Mouse (Mus musculus) midbrain, embryonic 14.5 days (tissue): ENCODE data around the gene Lamtor2. TPM values are rescaled to one million over a fixed set of nuclear protein-coding genes. Genes with fewer than 3 reads are reported as not detected.
"Not testable (repeated sequence)": the region's sequence is repeated elsewhere in the genome, so short reads cannot be mapped to it uniquely, and the experiment has no call there.

ENCODE experiments used
- ATAC-seq: fragments of 200-750 bp; cut with Nextera tagmentation; 2 replicates; pipeline ENCODE4 v1.8.0; 2017; ENCODE audit warnings: moderate number of reproducible peaks, moderate library complexity; ENCODE audit not compliant: low FRiP score, low TSS enrichment
- DNase-seq: peaks from one replicate; pipeline ENCODE4 v3.0.0-alpha.2; 2015
- H3K27ac ChIP-seq: fragments of 300-500 bp; sonication (generic); replicated peaks from 2 replicates; pipeline ENCODE4 v1.5.1; 2014; ENCODE audit warnings: mild to moderate bottlenecking, low read depth, low read length, moderate library complexity
- H3K27me3 ChIP-seq: fragments of 300-500 bp; sonication (generic); 2 replicates; pipeline ENCODE4 v1.6.1; 2014; ENCODE audit warnings: low read length, control low read depth, mixed read lengths; ENCODE audit not compliant: control insufficient read depth, insufficient read depth
- H3K36me3 ChIP-seq: fragments of 300-500 bp; sonication (generic); 2 replicates; pipeline ENCODE4 v1.6.1; 2014; ENCODE audit warnings: low read length, control low read depth; ENCODE audit not compliant: control insufficient read depth, insufficient read depth
- H3K4me1 ChIP-seq: fragments of 300-500 bp; sonication (generic); 2 replicates; pipeline ENCODE4 v1.6.1; 2014; ENCODE audit warnings: mild to moderate bottlenecking, antibody characterized with exemption, low read length, control low read depth; ENCODE audit not compliant: control insufficient read depth, insufficient read depth
- H3K4me2 ChIP-seq: fragments of 300-500 bp; sonication (generic); 2 replicates; pipeline ENCODE4 v1.6.1; 2014; ENCODE audit warnings: mild to moderate bottlenecking, low read length, moderate library complexity
- H3K4me3 ChIP-seq: fragments of 300-500 bp; sonication (generic); replicated peaks from 2 replicates; pipeline ENCODE4 v1.5.1; 2014; ENCODE audit warnings: low read depth, low read length
- H3K9ac ChIP-seq: fragments of 300-500 bp; sonication (generic); replicated peaks from 2 replicates; pipeline ENCODE4 v1.6.1; 2014; ENCODE audit warnings: mild to moderate bottlenecking, low read length, moderate library complexity
- H3K9me3 ChIP-seq: fragments of 300-500 bp; sonication (generic); 2 replicates; pipeline ENCODE4 v1.6.1; 2016; ENCODE audit warnings: low read length, control low read depth, mixed read lengths; ENCODE audit not compliant: control insufficient read depth
- WGBS: fragments of 180-500 bp; shearing (Covaris S2); extraction: QIAGEN DNeasy Blood & Tissue Kit; methylation state at CpG from one replicate; pipeline ENCODE4 v1.1.7; 2014; 5-methylcytosine and 5-hydroxymethylcytosine counted together
- polyA plus RNA-seq: library from polyadenylated mRNA; unstranded; fragments of >200 nt; fragmentation: Nextera tagmentation; extraction: Ambion mirVana; gene quantifications from 2 replicates; pipeline ENCODE4 v1.2.1, GENCODE M21; 2014

The Lamtor2 gene
- polyA plus RNA-seq, 1 experiment from 2014 or later = 93.4 TPM

DNA sequence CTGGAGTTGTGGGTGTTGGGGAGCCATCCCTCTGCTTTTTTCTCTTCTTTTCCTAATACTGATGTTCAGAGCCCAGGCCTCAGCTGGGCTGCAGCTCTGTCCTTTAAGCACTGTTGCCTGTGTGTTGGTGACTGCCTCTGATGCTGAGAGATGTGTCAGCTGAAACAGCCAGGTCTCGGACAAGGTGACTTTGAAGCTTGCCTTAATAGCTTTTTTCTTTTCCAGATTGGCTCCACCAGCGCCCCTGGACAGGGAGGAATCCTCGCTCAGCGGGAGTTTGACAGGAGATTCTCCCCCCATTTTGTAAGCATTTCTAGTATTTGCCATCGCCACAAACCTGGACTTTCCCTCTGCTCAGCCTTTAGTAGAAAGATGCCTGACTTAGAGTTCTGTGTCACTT is 33.8 kb upstream of the Lamtor2 start:
- H3K9me3 ChIP-seq = no peaks in the 10 kb centered on the region
- WGBS = 96% methylated on average over 5 of the region's 5 CpGs
- H3K4me2 ChIP-seq = no peak overlapping the region
- no peaks in the 10 kb centered on the region for H3K27me3 ChIP-seq
- H3K4me3 ChIP-seq = no peak overlapping the region
- H3K36me3 ChIP-seq = peaks cover 62% of the 10 kb centered on the region
- H3K27ac ChIP-seq = no peak overlapping the region
- ATAC-seq (no peak), DNase-seq (no peak)
- H3K4me1 ChIP-seq = no peaks in the 10 kb centered on the region
- no peak overlapping the region for H3K9ac ChIP-seq

DNA sequence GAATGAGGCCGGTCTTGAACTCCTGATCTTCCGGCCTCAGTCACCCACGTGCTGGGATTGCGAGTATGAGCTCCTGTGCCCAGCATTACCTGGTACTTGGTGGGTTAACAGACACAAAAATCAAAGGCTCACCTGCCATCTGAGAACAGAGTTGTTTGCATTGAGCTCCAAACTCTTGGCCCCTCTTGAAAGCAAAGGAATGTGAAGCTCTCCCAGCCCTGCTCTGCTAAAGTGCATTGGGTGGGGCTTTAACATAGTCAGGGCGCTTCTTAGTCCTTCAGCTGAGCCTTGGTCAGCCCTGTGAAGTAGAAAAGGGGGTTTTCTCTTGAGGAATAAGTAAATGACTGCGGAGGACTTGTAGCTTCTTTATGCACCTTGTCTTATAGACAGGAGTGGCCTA is 32.9 kb upstream of the Lamtor2 start:
- no peak overlapping the region for H3K27ac ChIP-seq
- H3K4me3 ChIP-seq = no peak overlapping the region
- DNase-seq (no peak), ATAC-seq (no peak)
- WGBS = 97% methylated on average over 6 of the region's 6 CpGs
- peaks cover 66% of the 10 kb centered on the region for H3K36me3 ChIP-seq
- no peaks in the 10 kb centered on the region for H3K9me3 ChIP-seq
- no peaks in the 10 kb centered on the region for H3K27me3 ChIP-seq
- no peak overlapping the region for H3K4me2 ChIP-seq
- H3K9ac ChIP-seq = no peak overlapping the region
- no peaks in the 10 kb centered on the region for H3K4me1 ChIP-seq

DNA sequence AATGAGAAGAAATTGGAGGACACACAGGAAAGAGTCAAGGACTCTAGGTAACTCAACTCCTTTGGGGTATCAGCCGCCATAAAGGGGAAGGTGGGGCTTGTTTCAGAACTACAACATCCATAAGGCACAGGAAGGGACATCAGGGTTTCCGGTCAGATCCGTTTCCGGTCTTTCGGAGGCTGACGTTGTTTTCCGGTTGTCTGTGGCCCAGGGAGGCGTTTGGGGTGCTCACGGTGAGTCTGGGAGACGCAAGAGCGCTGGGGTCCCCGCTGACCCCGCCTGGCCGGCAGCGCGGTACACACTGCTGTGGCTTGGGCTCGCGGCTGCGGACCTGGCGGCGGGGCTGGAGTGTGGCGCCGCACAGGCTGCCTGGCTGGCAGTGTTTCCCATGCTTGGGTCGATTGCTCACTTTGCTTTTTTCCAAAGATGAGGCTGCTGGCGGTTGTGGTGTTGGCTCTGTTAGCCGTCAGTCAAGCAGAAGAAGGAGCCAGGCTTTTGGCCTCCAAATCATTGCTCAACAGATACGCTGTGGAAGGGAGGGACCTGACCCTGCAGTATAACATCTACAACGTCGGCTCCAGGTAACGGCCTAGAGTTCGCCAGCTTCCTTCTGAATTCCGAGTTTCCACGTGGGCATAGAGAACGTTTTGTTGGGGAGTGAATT is 26.7 kb upstream of the Lamtor2 start:
- H3K27ac ChIP-seq = no peak overlapping the region; the same call in 1 of the 2 replicates

DNA sequence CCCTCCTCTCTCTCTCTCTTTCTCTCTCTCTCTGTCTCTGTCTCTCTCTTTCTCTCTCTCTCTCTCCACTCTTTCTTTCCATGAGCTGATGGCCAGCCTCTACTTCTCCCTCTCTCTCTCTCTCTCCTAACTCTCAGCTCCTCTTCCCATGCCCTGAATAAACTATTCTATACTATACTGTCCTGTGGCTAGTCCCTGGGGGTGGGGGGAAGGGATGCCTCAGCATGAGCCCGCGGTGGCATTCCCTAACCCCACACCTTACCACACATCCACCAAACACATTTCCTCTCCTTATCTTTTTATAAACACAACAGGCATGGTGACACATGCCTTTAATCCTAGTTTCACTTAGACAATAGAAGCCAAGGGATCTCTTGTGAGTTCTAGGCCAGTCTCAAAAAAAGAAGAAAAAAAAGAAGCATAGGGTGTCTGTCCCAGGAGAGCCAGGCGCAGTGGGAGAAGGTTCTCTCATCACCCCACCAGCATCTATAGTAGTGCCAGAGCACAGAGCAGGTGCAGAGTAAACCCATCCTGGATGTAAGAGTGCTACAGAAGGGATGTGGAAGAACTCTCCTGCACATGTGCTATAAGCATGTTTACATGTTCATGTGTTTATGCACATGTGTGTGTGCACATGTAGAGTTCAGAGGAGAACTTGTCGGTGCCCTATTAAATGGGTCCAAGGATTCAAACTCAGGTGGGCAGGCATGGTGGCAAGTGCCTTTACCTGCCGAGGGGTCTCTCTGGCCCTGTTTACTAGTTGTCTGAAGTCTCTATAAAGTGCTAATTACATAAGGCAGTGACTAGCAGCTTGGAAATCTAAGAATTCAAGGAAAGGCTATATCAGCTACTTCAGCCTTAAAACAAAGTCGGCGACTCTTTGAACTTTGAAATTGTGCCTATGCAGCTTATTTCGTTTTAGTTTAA is 25.9 kb upstream of the Lamtor2 start:
- Histone ChIP-seq H3K27me3 (no peaks in the 10 kb centered on the region), H3K4me3 (peak overlapping the region; percentile 83), H3K36me3 (peaks cover 25% of the 10 kb centered on the region), H3K4me1 (peaks cover 6% of the 10 kb centered on the region; the same call in 1 of the 2 replicates), H3K9ac (no peak overlapping the region), H3K27ac (no peak overlapping the region), H3K4me2 (peak overlapping the region; percentile 91), H3K9me3 (no peaks in the 10 kb centered on the region)
- ATAC-seq = no peak
- no peak for DNase-seq
- 49% methylated on average over 8 of the region's 8 CpGs for WGBS

More for the DNA sequence above, 26.7 kb upstream of the Lamtor2 start:
- WGBS = under 1% methylated on average over 34 of the region's 34 CpGs
- DNase-seq (peak; percentile 90), ATAC-seq (peak; percentile 78)
- Histone ChIP-seq H3K9me3 (no peaks in the 10 kb centered on the region), H3K4me3 (peak overlapping the region; percentile 83), H3K4me1 (peaks cover 6% of the 10 kb centered on the region; the same call in 1 of the 2 replicates), H3K36me3 (peaks cover 29% of the 10 kb centered on the region), H3K9ac (peak overlapping the region; percentile 84), H3K27me3 (no peaks in the 10 kb centered on the region), H3K4me2 (peak overlapping the region; percentile 91)

DNA sequence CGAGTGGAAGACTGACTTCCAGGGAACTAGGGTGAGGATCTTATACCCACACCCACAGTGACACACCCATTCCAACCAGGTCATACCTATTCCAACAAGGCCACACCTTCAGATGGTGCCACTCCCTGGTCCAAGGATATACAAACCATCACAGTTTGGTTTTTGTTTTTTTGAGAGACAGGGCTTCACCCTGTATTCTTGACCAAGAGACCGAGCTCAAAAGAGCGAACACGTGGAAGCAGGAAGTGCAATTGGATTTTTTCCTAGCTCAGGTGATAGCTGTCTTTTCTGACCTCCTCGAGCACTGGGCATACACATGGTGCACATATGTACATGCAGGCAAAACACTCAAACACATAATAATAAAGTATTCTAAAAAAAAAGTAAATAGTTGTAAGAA is 25.0 kb upstream of the Lamtor2 start:
- not testable (repeated sequence) for H3K4me1 ChIP-seq, H3K4me3 ChIP-seq, H3K27ac ChIP-seq, H3K27me3 ChIP-seq, H3K9me3 ChIP-seq, H3K9ac ChIP-seq, H3K4me2 ChIP-seq, DNase-seq, ATAC-seq
- WGBS = 86% methylated on average over 5 of the region's 5 CpGs
- peaks cover 17% of the 10 kb centered on the region for H3K36me3 ChIP-seq

DNA sequence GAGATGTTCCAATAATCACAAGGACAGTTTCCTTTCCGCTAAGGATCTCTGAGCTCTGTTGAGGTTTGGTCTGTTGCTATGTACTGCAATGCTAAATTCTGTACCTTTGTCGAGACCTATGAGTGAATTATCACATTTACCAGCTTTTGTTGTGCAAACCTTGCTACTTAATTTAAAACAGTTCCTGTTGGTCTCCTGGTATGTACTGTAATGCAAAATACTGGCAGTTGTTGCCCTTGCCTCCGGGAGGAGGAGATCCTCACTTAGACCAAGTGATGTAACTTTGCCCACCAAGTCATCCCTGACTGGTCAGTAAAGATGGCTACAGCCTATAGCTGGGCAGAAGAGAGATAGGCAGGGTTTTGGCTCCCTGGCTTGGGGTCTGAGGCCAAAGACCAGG is 22.7 kb upstream of the Lamtor2 start, which contains the start of gene Ssr2:
TSS of gene Ssr2 (plus strand) at position 337 of the 400 bp plus-strand sequence.
- Histone ChIP-seq H3K9me3 (no peaks in the 10 kb centered on the region), H3K4me1 (peaks cover 6% of the 10 kb centered on the region; the same call in 1 of the 2 replicates), H3K4me3 (no peak within 1 kb of the TSS), H3K4me2 (no peak within 1 kb of the TSS), H3K27me3 (no peaks in the 10 kb centered on the region), H3K27ac (no peak within 1 kb of the TSS), H3K36me3 (no peaks in the 10 kb centered on the region), H3K9ac (no peak within 1 kb of the TSS)
- WGBS = 87% methylated on average over 3 of the region's 3 CpGs
- ATAC-seq = no peak
- no peak for DNase-seq

DNA sequence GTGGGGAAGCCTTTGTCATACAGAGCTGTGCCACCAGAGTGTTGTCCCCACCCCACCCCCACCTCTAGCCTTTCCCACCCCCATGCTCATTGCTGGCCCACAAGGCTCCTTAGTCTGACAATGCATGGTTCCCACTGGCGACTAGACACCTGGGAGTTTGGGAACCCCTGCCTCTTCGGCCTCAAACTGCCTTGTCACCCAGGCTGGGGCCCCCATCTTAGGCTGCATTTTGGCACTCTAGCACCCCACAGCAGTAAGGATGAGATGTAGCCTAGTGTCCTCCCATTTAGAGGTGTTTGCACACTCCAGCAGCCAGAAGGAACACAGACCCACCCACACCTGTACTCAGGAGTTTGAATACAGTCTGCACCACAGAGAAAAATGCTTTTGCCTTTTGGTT is 20.9 kb upstream of the Lamtor2 start:
- no peak overlapping the region for H3K9ac ChIP-seq
- no peak overlapping the region for H3K4me2 ChIP-seq
- no peaks in the 10 kb centered on the region for H3K27me3 ChIP-seq
- no peak overlapping the region for H3K27ac ChIP-seq
- 94% methylated on average over 2 of the region's 2 CpGs for WGBS
- H3K4me3 ChIP-seq = no peak overlapping the region
- ATAC-seq (no peak), DNase-seq (no peak)
- no peaks in the 10 kb centered on the region for H3K4me1 ChIP-seq
- H3K36me3 ChIP-seq = peaks cover 16% of the 10 kb centered on the region
- no peaks in the 10 kb centered on the region for H3K9me3 ChIP-seq

DNA sequence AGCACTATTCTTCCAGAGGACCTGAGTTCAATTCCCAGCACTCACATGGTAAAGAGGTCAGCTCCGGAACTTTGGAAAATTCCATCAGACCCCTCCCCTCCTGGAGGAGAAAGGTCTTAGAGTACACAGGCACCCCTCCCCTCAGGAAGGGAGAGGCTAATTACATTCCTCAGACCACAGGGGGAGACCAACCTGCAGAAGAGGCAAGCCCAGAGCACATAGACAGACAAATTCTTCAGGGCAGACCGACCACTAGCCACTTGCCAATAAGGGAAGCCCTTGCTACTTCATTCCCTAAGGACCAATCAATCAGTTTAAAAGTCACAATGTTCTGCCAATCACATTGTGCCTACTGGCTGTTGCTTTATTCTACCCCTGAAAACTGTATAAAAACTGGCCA is 20.0 kb upstream of the Lamtor2 start:
- H3K36me3 ChIP-seq = peaks cover 26% of the 10 kb centered on the region
- no peak overlapping the region for H3K4me2 ChIP-seq
- H3K4me3 ChIP-seq = no peak overlapping the region
- no peak for DNase-seq
- no peak for ATAC-seq
- H3K27ac ChIP-seq = no peak overlapping the region
- no peaks in the 10 kb centered on the region for H3K9me3 ChIP-seq
- WGBS = 87% methylated on average over 2 of the region's 2 CpGs
- H3K27me3 ChIP-seq = no peaks in the 10 kb centered on the region
- no peaks in the 10 kb centered on the region for H3K4me1 ChIP-seq
- no peak overlapping the region for H3K9ac ChIP-seq
